Mouse (Mus musculus) stomach, postnatal 0 days (tissue): ENCODE results near the gene Gabarap.

Experiments
- CTCF ChIP-seq: IDR thresholded peaks from 2 replicates; pipeline ENCODE4 v1.5.1; 2016; ENCODE audit warnings: antibody characterized with exemption, low read depth, mild to moderate bottlenecking, moderate library complexity
- EP300 ChIP-seq: optimal IDR thresholded peaks from 2 replicates; pipeline ENCODE3; 2016; ENCODE audit warnings: antibody characterized with exemption

DNA sequence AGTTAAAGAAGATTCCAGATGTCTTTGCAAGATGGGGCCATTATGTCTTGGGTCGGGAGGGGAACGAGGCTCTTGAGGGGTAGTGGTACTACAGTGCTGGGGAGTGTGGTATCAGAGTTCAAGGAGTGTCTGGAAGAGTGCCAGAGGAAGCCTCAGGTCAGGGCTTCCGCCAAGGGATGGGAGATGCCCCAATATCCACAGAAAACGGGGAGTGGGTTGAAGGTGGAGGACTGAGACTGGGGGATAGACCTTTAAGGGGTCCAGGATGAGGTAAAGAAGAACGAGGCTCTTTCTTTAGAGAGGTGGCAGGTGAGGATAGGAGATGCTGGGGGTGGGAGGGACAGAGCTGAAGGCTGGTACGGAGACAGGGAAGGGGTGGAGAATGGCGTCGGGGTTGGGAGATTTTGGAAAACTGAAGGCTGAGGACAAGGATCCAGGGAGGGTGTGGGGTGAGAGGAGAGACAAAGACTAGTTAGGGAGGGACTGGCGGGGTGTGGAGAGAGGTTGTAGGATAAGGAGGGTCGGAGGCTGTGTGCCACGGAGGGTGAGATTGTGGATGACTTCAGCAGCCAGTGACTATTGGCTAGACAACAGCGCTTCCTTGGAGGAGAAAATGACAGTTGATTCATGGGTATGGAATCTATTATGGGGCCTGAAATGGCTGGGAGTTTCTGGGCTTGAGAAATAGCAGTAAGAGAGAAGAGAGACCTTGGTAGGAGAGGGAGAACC, 37.6 kb downstream of the Gabarap start:
- TF ChIP-seq CTCF (no peak), EP300 (no peak)
